Mouse (Mus musculus): ENCODE data around the gene Auts2. TPM values are rescaled to one million over a fixed set of nuclear protein-coding genes. Genes with fewer than 3 reads are reported as not detected.

Auts2 gene
- total and polyA plus RNA-seq, 2 experiments from 2014 or later, result 6.8 to 12.1 TPM

DNA sequence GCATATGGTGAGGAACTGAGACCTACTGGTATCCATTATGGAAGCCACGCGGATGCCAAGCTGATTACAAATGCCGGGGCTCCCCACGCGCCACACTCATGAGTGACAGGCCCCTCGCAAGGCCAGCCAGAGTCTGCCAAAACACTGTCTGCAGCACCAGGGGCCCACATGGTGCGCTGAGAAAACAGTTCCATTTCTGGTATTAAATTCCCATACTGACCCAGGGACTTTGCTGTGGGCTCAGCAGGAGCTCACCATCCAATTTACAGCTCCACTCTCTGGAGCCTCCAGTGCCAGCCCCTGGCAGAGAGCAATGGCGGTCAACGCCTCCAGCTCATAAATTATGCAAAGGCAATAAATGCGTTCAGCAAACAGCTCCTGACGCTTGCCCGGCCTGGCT, 767.9 kb downstream of the Auts2 start:
- H3K4me2 ChIP-seq (ENCODE audit: low read depth, low read length), result no peak overlapping the region
- H3K27me3 ChIP-seq (ENCODE audit: control insufficient read depth, insufficient read depth, low read length), result no peaks in the 10 kb centered on the region
- H3K4me1 ChIP-seq (ENCODE audit: control insufficient read depth, insufficient read depth), result no peaks in the 10 kb centered on the region
- ATAC-seq (ENCODE audit: insufficient read depth, low read depth) (no peak), DNase-seq (ENCODE audit: low spot score) (no peak)
- H3K9me3 ChIP-seq (replicated peaks; ENCODE audit: control insufficient read depth, low read length), result no peaks in the 10 kb centered on the region
- 82% methylated on average over 12 of the region's 12 CpGs for WGBS
- TF ChIP-seq CTCF (IDR thresholded peaks at IDR 0.05; ENCODE audit: low read depth) (no peak), EP300 (IDR thresholded peaks at IDR 0.05; ENCODE audit: low read depth) (no peak)
- no peak overlapping the region for H3K27ac ChIP-seq (ENCODE audit: low read depth)
- no peaks in the 10 kb centered on the region for H3K36me3 ChIP-seq (replicated peaks; ENCODE audit: control insufficient read depth, insufficient read depth, low read length)
- no peak overlapping the region for H3K4me3 ChIP-seq (ENCODE audit: low read depth, low read length)
- no peak overlapping the region for H3K9ac ChIP-seq (replicated peaks; ENCODE audit: low read depth, low read length)

DNA sequence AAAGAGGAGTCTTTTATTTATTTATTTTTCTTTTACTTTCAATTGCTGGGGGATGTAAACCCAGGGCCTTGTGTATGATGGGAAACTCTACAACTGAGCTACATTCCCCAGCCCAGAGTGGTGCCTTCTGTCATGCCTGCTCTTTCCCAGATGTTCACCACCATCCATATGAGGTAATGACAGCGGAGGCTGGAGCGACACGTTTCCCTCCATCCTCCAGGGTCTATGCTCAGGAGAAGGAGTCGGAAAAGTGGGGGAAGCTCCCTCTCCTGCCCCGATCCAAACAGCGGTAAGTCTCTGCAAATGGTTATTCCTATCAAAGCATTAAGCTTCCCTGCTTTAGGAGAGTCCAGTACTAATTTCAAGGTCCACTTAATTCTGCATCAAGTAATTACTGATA, 768.4 kb downstream of the Auts2 start:
- Histone ChIP-seq H3K9ac (replicated peaks; ENCODE audit: low read depth, low read length) (no peak overlapping the region), H3K4me1 (ENCODE audit: control insufficient read depth, insufficient read depth) (0 out of 2 replicates have a peak, but pooled peaks cover under 1% of the 10 kb centered on the region), H3K27ac (ENCODE audit: low read depth) (no peak overlapping the region), H3K36me3 (replicated peaks; ENCODE audit: control insufficient read depth, insufficient read depth, low read length) (no peaks in the 10 kb centered on the region), H3K4me3 (ENCODE audit: low read depth, low read length) (no peak overlapping the region), H3K27me3 (ENCODE audit: control insufficient read depth, insufficient read depth, low read length) (no peaks in the 10 kb centered on the region), H3K4me2 (ENCODE audit: low read depth, low read length) (no peak overlapping the region), H3K9me3 (replicated peaks; ENCODE audit: control insufficient read depth, low read length) (no peaks in the 10 kb centered on the region)
- WGBS, result 91% methylated on average over 6 of the region's 6 CpGs
- DNase-seq (ENCODE audit: low spot score) (no peak), ATAC-seq (ENCODE audit: insufficient read depth, low read depth) (no peak)
- TF ChIP-seq CTCF (IDR thresholded peaks at IDR 0.05; ENCODE audit: low read depth) (no peak), EP300 (IDR thresholded peaks at IDR 0.05; ENCODE audit: low read depth) (no peak)

DNA sequence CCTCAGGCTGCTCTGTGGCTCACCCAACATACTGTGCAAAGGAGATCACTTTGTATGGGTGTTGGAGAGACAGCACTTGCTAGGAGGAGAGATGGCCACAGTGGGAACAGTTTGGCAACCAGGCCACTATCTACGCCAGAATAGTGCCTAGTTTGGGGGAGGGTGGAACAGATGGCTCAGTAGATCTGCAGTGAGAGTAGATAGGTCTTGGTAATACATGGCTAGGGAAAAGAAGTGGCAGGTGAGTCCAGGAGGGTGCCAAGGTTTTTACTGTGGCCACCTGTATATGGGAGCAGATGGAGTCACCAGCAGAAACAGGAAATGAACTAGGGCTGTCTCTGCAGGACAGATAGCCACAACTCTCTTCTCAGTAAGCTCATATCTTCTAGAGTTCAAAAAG, 770.5 kb downstream of the Auts2 start:
- no peaks in the 10 kb centered on the region for H3K27me3 ChIP-seq (ENCODE audit: control insufficient read depth, insufficient read depth, low read length)
- TF ChIP-seq EP300 (IDR thresholded peaks at IDR 0.05; ENCODE audit: low read depth) (no peak), CTCF (IDR thresholded peaks at IDR 0.05; ENCODE audit: low read depth) (no peak)
- 100% methylated on average over 1 of the region's 1 CpGs for WGBS
- DNase-seq (ENCODE audit: low spot score) (no peak), ATAC-seq (ENCODE audit: insufficient read depth, low read depth) (no peak)
- no peaks in the 10 kb centered on the region for H3K36me3 ChIP-seq (replicated peaks; ENCODE audit: control insufficient read depth, insufficient read depth, low read length)
- H3K9me3 ChIP-seq (replicated peaks; ENCODE audit: control insufficient read depth, low read length), result no peaks in the 10 kb centered on the region
- H3K4me3 ChIP-seq (ENCODE audit: low read depth, low read length), result no peak overlapping the region
- H3K27ac ChIP-seq (ENCODE audit: low read depth), result no peak overlapping the region
- no peak overlapping the region for H3K4me2 ChIP-seq (ENCODE audit: low read depth, low read length)
- H3K4me1 ChIP-seq (ENCODE audit: control insufficient read depth, insufficient read depth), result peaks cover 8% of the 10 kb centered on the region; the same call in 1 of the 2 replicates
- no peak overlapping the region for H3K9ac ChIP-seq (replicated peaks; ENCODE audit: low read depth, low read length)

DNA sequence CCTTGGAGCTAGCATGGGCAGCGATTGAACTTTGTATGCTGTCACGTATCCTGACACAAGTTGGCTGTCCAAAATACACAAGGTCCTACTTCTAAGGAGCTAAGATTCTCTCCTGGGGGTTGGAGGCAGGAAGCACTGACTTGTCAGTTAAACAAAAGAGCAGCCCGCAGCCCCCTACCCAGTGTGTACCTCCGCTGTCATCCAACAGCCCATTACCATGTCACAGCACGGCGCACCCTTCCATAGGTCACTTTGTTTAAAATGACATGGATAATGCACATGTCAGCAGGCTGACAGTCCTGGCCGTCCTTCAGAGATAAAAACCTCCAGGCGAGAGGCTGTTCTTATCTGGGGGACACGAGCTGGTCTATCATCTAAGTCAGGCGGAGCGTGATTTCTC, 773.9 kb downstream of the Auts2 start:
- Histone ChIP-seq H3K27me3 (ENCODE audit: control insufficient read depth, insufficient read depth, low read length) (no peaks in the 10 kb centered on the region), H3K27ac (ENCODE audit: low read depth) (no peak overlapping the region), H3K9me3 (replicated peaks; ENCODE audit: control insufficient read depth, low read length) (no peaks in the 10 kb centered on the region), H3K4me3 (ENCODE audit: low read depth, low read length) (no peak overlapping the region), H3K9ac (replicated peaks; ENCODE audit: low read depth, low read length) (no peak overlapping the region), H3K4me2 (ENCODE audit: low read depth, low read length) (no peak overlapping the region; the same call in 1 of the 2 replicates), H3K36me3 (replicated peaks; ENCODE audit: control insufficient read depth, insufficient read depth, low read length) (no peaks in the 10 kb centered on the region), H3K4me1 (ENCODE audit: control insufficient read depth, insufficient read depth) (peaks cover 8% of the 10 kb centered on the region; the same call in 1 of the 2 replicates)
- TF ChIP-seq CTCF (IDR thresholded peaks at IDR 0.05; ENCODE audit: low read depth) (no peak), EP300 (IDR thresholded peaks at IDR 0.05; ENCODE audit: low read depth) (no peak)
- WGBS, result 25% methylated on average over 11 of the region's 11 CpGs
- DNase-seq (ENCODE audit: low spot score) (no peak), ATAC-seq (ENCODE audit: insufficient read depth, low read depth) (no peak)

DNA sequence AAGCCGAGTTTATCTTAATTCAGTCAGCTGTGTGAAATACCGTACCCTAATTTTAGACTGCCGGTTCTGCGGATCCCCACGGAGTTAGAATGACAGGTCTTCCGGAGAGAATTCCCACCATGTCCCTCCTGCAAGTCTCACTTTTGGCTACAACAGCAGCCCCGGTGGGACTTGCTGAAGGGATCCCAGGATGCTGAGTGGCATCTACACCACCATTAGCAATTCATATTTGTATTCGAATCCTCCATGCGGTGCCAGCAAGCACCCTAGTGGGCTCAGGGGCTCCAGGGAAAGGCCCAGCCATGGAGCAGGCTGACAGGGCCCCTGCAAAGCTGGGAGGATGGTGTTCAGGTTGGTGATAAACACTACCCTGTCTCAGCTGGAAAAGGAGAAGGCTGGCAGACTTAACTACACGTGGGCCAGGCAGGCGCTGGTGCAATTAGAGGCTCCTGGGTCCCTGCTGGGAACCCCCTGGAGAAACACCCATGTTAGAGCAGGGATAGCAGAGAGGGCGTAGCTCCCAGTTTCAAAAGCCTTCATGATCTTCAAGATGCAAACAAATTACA, 775.4 kb downstream of the Auts2 start:
- Histone ChIP-seq H3K27me3 (ENCODE audit: control insufficient read depth, insufficient read depth, low read length) (no peaks in the 10 kb centered on the region), H3K9me3 (replicated peaks; ENCODE audit: control insufficient read depth, low read length) (no peaks in the 10 kb centered on the region), H3K27ac (ENCODE audit: low read depth) (no peak overlapping the region), H3K4me3 (ENCODE audit: low read depth, low read length) (no peak overlapping the region), H3K4me2 (ENCODE audit: low read depth, low read length) (no peak overlapping the region), H3K9ac (replicated peaks; ENCODE audit: low read depth, low read length) (no peak overlapping the region), H3K36me3 (replicated peaks; ENCODE audit: control insufficient read depth, insufficient read depth, low read length) (no peaks in the 10 kb centered on the region), H3K4me1 (ENCODE audit: control insufficient read depth, insufficient read depth) (peaks cover 8% of the 10 kb centered on the region; the same call in 1 of the 2 replicates)
- DNase-seq (ENCODE audit: low spot score), result no peak
- WGBS, result 64% methylated on average over 12 of the region's 12 CpGs
- no peak for ATAC-seq (ENCODE audit: insufficient read depth, low read depth)
- TF ChIP-seq EP300 (IDR thresholded peaks at IDR 0.05; ENCODE audit: low read depth), result no peak
- no peak for TF ChIP-seq CTCF (IDR thresholded peaks at IDR 0.05; ENCODE audit: low read depth)

DNA sequence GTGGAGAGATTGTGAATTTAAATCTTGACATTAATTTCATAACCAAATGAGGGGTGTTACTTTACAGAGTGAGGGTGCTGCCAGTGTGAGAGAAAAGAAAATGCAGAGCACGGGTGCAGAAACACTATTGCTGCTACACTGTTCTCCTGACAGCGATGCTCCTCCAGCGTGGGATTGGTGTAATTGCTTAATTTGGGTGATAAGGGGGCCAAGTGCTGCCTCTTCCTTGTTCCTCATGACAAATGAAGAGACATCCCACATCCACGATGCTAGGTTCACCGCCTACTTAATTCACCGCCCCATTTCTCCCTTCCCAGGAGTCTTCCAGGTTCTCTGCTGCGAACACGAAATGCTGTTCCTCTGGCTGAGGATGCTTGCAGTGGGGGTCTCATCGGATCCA, 776.0 kb downstream of the Auts2 start:
- no peak for ATAC-seq (ENCODE audit: insufficient read depth, low read depth)
- Histone ChIP-seq H3K4me1 (ENCODE audit: control insufficient read depth, insufficient read depth) (peaks cover 8% of the 10 kb centered on the region; the same call in 1 of the 2 replicates), H3K27ac (ENCODE audit: low read depth) (no peak overlapping the region), H3K4me2 (ENCODE audit: low read depth, low read length) (no peak overlapping the region), H3K27me3 (ENCODE audit: control insufficient read depth, insufficient read depth, low read length) (no peaks in the 10 kb centered on the region), H3K36me3 (replicated peaks; ENCODE audit: control insufficient read depth, insufficient read depth, low read length) (no peaks in the 10 kb centered on the region), H3K9me3 (replicated peaks; ENCODE audit: control insufficient read depth, low read length) (no peaks in the 10 kb centered on the region), H3K9ac (replicated peaks; ENCODE audit: low read depth, low read length) (no peak overlapping the region), H3K4me3 (ENCODE audit: low read depth, low read length) (no peak overlapping the region)
- WGBS, result 85% methylated on average over 9 of the region's 9 CpGs
- TF ChIP-seq EP300 (IDR thresholded peaks at IDR 0.05; ENCODE audit: low read depth), result no peak
- TF ChIP-seq CTCF (IDR thresholded peaks at IDR 0.05; ENCODE audit: low read depth), result no peak
- DNase-seq (ENCODE audit: low spot score), result no peak
